Mouse (Mus musculus) kidney, adult 11 months (tissue): Measurements from ENCODE around the gene Stx3.

Experiments
- DNase-seq: peaks from one replicate; pipeline ENCODE4 v3.0.0; 2022

Gene Stx3

DNA sequence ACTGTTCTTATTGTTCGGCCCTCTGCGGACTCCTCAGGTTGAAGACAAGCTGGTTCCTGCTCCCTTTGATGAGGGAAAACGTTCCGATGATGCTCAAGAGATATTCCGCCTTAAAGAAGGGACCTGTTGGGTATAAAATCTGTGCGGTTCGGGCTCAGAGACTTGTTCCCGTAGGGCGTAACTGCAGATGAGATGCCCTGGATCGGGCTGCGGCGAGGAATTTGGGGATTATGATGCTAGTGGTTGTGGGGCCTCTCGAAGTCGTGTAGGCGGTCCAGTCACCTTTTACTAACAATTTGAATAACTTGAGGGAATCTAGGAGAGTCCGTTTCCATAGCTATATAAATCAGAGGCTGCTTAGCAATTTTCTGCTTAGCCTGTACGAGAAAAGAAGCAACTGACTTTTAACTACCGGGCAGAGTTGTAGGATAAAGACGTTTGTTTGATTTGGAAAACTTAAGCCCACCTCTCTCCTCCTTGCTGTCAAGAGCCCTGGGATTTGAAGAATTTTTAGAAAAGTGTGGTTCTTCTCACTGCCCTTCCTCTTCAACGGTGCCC lies at the start of gene Stx3:
Gene Stx3 (minus strand): TSS at position 261 of the 558 bp plus-strand sequence.
- DNase-seq = no peak

DNA sequence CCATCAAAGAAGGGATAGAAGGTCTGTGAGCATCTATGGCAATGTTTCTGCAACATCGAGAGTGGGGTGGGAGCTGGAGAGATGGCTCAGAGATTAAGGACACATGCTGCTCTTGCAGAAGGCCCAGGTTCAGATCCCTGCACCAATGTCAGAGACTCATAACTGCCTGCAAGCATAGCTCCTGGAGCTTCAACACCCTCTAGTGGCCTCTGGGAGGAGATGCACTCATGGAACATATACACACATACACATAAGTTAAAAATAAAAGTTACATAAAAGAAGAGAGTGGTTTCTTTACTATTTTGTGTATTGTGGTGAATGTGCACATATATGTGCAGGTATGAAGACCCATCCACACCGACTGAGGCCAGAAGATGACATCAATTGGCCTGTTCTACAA lies 48.6 kb upstream of the Stx3 start:
- no peak for DNase-seq

DNA sequence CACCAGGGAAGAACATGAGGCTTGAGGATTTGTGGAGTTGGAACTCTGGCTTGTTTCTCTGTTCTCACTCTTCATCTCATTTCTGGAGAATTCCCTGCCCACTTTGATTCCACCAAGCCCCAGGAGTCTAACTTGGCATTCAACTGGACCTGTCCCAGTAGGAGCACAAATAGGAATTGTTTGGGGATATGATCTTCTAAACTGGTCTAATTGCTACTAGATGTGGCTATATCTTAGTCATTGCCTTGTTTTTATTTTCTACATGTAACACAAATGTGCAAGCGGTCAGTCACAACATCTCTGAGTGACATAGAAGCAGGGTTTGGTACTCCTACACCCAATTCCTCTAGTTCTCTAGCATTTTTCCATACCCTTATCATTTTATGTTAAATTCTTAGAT lies 41.8 kb upstream of the Stx3 start, which contains the start of gene Olfr1418:
Gene Olfr1418 (minus strand): TSS at position 101 of the 400 bp plus-strand sequence.
- DNase-seq = no peak

DNA sequence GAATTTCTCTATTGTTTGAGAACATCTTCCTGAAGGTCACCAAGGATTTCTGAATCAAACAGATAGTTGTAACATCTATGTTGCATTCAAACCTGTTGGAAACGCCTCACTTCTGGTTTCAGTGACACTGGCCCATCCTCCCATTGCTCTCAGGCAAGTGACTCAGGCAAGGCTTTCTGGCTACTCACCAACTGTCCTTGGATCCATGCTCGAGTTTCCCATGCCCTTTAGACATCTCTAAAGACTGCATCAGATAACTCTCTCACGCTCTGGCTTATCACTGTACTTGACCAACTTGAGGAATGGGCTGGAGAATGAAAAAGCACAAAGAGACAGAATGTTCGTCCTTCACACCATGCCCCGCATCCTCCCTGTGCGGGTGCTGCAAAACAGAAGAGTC lies 37.3 kb upstream of the Stx3 start:
- DNase-seq = no peak

DNA sequence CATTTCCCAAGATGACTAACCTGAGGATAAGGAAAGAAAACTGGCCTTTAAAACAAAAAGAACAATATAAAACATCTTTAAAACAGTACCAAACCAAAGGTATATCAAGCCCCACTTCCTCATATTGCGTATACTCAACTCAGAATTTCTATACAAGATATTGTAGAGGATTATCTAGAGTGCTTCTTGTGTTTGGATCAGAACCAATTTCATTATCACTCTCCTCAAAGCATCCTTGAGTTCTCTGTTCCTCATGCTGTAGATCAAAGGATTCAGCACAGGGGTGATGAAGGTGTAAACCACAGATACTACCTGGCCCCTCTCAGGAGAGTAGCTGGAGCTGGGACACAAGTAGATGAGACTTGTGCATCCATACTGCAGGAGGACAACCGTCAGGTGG lies 35.6 kb upstream of the Stx3 start:
- DNase-seq = no peak

DNA sequence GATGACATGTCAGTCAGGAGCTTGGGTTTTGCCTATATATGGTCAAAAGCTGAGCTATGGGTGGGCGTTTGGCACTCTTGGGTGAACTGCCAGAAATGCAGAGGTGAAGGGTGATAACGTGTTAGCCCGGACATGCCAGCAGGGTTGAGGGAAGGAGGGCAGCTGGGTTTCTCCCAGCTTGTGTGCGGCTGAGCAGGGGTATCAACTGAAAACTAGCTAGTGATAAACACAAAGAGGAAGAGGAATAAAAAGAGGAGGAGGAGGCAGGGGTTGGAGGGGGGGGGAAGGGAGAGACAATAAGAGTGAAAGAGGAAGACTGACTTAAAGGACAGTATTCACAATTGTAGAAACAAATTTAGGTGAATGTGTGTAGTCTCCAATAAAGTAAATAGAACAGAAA lies 33.4 kb upstream of the Stx3 start:
- no peak for DNase-seq

DNA sequence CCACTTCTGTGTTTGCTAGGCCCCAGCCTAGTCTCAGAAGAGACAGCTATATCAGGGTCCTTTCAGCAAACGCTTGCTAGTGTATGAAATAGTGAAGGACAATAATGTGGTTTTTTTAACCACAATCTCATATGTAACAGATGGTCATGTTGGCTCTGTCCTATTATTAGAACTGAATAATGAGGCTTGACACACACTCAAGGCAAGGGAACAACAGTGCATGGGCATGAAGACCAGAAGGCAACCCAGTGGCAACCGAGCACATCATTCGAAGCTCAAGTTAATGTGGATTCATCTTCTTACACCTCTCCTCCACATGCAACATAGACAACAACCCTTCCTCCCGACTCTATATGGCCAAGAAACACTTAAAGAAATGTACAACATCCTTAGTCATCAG lies 27.1 kb upstream of the Stx3 start:
- no peak for DNase-seq

DNA sequence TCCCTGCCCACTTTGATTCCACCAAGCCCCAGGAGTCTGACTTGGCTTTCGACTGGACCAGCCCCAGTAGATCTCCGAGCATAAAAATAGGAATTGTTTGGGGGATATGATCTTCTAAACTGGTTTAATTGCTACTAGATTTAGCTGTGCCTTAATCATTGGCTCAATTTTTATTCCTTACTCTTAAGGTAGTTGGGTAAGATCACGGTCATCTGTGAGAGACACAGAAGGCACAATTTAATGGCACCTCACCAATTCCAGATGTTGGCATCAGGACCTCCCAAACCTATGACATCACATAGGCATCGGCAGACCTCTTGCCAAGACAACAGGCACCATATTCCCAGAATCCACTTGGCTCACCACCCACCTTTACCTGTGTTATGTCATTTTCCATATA lies 19.9 kb upstream of the Stx3 start, which contains the start of gene Olfr1417:
Gene Olfr1417 (minus strand): TSS at position 101 of the 400 bp plus-strand sequence.
- DNase-seq = no peak

DNA sequence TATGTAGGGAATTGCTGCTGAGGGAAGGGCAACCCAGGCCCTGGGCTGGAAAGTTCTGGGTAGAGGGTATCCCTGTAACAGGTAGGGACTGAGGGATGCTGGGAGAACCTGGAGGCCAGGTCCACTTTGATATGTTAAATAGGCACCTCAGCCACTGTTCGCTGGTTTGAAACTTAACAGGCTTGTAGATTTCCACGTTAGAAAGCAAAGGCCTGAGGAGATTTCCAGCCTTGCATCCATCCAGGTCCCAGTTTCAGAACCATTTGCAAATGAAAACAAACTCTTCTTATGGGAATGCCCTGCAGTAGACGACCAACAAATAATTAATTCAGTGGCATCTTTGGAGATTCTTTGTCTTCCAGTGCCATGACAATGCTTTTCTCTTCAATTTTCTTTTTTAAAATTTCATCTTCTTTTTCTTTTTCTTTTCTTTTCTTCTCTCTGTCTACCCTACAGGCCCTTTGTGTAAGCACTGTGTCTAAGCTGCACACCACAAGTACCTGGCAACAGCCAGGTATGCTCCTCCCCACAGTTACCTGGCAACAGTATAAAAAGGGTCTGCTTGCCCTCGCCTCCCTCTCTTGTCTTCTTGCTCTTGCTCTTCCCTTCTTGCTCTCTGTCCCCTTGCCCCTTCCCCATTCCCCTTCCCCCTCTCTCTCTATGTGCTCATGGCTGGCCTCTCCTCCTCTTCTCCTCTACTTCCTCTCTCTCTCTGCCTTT lies 4.3 kb upstream of the Stx3 start:
- no peak for DNase-seq

DNA sequence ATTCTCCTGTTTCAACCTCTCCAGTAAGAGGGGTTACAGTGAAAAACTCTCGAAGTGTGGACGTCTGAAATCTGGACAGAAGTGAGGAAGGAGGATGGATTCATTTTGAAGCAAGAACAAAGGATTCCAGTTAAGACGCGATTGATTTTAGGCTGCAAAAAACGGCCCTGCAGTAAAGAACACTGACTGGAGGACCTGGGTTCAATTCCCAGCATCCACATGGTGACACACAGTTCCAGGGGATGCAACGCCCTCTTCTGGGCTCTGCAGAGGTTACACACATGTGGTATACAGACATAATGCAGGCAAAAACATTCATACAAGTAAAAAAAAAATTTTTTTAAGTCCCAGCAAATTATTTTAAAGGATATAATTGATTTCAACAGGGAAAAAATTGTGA lies 1.0 kb upstream of the Stx3 start:
- DNase-seq = peak; percentile 11

DNA sequence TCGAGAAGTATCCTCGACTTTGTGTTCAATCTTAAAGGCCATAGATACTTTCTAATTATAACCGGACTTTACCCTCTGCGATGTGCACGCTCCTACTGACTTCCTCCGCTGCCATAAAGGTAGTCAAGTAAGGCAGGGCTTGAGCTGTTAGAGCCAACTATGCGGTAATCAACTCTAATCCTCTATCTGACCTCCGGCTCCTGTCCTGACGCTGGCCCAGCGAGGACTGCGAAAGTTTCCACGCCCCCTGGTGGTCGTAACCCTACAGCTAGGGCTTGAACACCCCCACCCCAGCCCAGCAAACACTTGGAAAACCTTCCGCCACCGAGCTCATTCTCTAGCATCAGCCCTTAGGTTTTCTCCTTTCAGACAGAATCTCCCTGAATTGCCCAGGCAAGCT lies 597 bp upstream of the Stx3 start:
- peak; percentile 72 for DNase-seq

DNA sequence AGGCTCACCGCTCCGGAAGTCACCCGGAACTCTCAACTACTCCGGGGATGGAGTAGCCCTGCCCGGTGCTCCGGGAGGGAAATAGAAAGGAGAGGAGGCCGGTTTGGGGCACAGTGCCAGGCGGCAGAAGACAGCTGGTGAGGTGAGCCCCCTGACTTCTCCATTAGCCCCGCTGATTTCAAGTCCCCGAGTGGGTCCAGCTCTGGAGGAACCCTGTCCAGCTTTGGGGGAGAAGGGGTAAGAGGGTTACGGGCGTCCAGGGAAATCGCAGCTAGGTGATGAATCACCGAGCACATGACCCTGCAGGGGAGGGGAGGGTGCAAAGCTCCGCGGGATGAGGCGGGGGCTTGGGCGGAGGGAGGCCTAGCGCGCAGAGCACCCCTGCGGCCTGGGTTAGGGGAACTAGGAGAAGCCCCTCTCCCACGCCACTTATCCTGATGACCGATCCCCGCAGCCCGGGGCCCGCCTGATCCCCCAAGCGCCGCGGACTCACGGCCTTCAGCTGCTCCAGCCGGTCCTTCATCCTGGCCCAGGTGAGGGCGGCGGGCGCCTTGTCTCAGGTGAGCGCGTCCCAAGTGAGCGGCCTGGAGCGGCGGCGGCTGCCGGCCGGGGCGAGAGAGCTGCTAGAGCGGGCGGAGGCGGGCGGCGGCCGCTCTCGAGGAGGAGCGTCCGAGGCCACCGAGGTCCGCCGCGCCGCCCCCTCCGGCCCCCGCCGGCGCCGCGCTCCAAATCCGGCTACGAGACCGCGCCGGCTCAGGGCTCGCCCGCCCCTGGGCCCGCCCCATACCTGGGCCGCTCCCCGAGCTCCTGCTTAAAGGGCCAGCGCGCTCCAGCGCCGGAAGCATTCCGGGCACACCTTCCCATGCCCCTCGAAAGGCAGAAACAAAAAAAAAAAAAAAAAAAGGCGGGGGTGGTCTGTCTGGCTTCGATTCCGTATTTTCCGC lies 732 bp downstream of the Stx3 start:
- DNase-seq = peak; percentile 75

DNA sequence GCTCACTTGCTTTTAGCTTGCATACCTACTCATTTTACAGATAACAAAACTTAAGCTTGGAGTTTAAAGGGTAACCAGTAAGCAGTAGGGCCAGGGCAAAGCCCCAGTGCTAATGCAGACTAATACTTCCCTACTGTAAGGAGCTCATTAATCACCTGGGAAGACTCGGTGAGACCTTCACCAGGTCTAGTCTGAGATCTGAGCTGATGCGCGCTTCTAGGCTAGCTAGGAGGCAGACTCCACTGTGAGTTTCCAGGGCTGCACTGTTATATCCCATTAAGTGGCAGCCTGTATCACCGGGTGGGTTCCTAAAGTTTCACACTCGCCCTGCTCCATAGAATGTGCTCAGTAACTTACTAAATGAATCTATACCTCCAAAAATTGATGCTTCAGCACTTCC lies 1.6 kb downstream of the Stx3 start:
- no peak for DNase-seq

DNA sequence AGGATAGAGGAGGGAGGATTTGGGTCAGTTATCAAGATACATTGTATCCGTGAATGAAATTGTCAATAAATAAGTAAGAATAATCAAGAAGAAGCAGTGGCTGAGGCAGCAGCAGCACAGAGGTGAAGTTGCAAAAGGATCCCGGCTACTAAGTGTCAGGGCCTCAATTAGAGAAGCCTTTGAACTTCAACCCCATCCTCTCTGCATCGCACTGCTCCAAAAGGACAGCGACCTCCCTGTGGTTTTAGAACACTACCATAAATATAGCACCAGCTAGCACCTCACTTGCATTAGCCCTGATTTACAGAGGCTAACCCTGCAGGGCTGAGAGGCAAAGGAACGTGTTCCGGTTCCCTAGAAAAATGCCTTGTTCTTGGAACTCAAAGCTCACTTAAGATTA lies 2.5 kb downstream of the Stx3 start:
- peak; percentile 38 for DNase-seq

DNA sequence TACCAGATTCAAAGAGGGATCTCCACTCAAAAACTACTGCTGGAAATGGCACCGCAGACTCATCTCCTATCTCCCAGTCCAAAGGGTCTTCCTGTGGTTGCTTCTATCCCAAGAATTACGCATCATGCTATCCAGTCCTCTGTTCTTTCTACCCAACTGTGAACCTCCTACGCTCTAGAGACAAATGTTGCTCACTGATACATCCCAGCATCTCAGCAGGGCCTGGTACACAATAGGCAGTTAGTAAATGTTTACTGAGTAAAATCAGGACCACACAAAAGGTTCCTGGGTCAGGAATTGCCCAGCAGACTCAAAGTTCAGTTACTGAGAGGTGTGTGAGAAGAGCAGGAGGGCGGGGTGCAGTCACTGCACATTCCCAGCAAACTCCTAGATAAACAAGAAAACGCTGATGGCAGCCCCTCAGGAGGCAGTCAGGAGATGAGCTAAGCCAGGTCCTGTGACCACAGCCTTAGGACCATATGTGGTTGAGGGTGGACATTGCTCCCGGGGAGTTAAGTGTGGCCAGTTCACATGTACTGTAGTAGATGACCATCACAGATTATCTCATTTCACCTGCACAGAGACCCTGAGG lies 4.4 kb downstream of the Stx3 start:
- DNase-seq = peak; percentile 85

DNA sequence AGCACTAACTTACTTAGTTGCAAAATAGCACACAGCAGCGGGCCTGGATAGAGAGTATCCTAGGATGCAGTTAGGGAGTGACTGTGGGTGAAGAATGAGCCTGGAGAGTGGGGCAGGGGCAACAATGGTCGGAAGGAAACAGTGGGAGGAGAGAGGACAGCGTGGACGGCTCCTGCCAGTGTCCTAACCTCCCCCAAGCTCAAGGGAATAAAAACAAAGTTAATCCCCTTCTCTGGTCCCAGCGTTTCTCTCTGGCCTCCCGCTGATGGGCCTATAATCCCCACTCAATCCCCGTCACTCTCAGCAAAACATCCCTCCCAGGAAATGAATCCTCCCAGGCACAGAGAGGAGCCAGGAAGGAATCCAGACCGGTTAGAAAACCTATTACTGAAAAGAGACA lies 5.6 kb downstream of the Stx3 start:
- DNase-seq = no peak

DNA sequence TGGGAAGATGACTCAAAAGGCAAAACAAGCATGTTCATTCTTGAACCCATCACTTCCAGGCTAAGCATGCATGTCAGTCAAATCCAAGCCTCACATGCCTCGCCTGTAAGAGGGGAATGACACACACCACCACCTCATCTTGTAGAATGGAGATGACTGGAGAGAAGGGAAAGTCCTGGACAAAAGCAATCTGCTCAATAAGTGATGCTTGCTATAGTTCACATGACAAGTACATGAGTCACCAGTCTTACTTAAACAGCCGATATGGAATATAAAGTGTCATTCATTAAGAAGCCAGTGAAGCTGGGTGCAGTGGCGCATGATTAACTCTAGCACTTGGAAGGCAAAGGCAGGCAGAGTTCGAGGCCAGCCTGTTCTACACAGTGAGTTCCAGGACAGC lies 6.1 kb downstream of the Stx3 start:
- no peak for DNase-seq

DNA sequence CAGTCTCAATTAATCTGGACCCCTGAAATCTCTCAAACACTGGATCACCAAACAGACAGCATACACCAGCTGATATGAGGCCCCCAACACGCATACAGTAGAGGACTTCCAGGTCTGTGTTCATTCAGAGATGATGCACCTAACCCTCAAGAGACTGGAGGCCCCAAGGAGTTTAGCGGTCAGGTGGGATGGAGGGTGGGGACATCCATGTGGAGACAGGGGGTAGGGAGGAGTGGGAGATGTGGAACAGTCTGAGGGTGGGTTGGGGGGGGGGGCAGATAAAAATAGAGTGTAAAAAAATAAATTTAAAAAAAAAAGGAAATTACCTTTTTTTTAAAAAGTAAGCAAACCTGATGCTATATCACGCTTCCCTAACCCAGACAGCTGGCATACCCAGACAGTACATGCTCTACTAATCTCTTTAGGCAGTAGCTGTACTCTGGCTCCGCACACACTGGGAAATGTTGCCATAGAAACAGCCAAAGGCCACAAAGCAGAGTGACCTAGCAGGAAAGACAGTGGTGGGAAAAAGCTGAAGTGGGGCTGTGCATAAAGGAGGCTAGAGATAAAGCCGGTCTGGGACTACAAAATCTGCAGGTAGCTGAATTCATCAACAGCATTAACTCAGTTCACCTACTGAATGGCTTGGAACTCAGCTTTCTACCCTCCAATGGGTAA lies 7.4 kb downstream of the Stx3 start:
- DNase-seq = peak; percentile 51

DNA sequence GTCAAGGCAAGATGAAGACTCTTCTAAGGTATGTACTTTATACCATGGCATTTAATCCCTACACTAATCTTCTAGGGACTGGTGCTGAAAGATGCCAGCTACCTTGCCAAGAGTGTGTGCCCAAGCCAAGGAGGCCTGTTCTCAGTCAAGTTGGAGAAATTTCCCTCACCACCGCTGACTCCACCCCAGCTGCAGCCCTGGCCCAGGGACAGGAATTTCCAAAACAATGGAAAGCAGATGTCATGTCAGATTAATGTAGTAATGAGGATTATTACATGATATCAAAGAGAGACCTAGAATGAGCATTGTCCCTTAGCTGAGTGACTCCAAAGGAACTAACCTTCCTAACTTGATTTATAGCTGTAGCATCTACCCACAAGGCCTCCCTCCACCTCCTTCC lies 8.3 kb downstream of the Stx3 start:
- peak; percentile 21 for DNase-seq

DNA sequence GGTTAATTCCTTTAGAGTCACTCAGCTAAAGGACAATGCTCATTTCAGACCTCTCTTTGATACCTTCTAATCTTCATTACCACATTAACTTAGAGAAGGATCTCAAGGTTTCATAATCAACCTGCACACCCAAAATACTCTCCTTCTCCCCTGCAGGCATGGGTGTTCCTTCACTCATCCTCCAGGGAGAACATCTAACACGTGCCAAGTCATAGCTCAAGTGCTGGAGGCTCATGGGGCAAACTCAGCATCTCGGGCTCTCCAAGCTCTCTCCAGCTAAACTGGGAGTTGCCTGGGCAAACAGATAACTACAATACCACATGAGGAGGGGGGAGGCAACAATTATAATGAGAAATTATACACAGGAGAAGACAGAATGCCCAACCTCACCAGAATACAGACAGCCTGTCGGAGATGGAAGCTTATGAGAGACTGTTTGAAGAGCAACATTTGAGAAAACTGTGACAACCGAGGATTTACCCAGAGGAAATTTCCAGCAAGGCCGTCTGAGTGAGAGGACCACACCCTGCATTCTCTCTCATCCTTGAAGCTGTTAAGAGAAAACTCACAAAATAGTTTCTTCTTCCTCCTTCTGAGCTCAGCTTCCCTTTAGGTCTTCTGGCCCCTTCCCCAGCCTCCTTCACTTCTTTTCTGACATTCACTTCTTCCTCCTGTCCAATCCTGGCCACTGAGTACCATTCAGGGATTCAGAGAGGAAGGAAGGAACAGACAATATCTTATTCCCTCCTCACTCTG lies 9.0 kb downstream of the Stx3 start:
- DNase-seq = no peak

DNA sequence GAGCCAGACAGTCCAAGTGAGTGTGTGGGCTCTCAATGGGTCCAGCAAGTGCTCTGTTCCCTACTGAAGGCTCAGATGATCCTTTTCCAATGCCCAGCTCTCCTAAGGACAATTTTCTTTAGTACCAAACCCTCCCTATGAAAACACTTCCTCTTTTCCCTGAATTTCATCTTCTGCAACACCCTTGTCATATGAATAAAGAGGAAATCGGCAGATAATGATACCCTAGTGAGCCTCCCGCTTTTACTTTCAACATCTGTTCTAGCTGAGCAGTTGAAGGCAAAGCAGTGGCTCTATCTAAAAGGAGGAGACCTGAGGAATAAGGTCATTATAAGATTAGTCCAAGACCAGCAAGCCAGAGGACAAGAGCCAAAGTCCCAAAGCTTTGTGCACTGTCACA lies 10.8 kb downstream of the Stx3 start:
- DNase-seq = no peak

DNA sequence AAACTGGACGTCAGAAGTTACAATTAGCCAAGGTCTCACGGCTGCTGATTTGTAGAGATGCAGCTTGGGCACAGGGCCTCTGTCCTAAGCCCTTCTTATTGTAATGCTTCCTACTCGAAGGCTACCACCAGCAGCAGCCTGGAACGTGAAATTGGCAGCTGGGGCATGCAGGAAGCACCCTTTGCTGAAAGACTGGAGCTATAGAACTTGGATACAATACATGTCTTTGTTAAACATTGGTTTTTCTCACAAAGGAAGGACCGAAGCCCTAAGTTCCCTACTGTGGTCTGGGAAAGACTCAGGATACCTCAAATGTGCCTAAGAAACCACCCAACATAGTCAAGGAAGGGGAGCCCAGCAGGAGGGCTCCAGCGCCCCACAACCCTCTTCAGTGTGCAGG lies 11.4 kb downstream of the Stx3 start:
- no peak for DNase-seq
